Mouse (Mus musculus) bone marrow, adult 2 months (tissue): ENCODE data around the gene Ciao1.
"Not testable (repeated sequence)": the region's sequence is repeated elsewhere in the genome, so short reads cannot be mapped to it uniquely, and the experiment has no call there.

Experiments used
- CTCF ChIP-seq: fragments of 200-500 bp; IDR thresholded peaks from 2 replicates; pipeline ENCODE4 v1.5.1; 2011; ENCODE audit warnings: low read length, control low read depth; ENCODE audit not compliant: control insufficient read depth, insufficient read depth
- POLR2A ChIP-seq: fragments of 200-500 bp; IDR thresholded peaks from 2 replicates; pipeline ENCODE4 v1.6.1; 2011; ENCODE audit warnings: low read depth, mild to moderate bottlenecking, control low read depth, low read length, borderline replicate concordance; ENCODE audit not compliant: control insufficient read depth

GRCm38 (mm10) chr2:127272049-127272448, 24.4 kb upstream of the Ciao1 start:
- TF ChIP-seq CTCF, POLR2A: not testable (repeated sequence)
